Mouse (Mus musculus) brain, embryonic 14.5 days (tissue): ENCODE results near the gene Adamts5. TPM values are rescaled to one million over a fixed set of nuclear protein-coding genes. Genes with fewer than 3 reads are reported as not detected.

Source experiments
- DNase-seq: peaks from one replicate; pipeline ENCODE4 v3.0.0-alpha.2; 2011; ENCODE audit warnings: low read depth
- CTCF ChIP-seq: fragments of 200-500 bp; IDR thresholded peaks from 2 replicates; pipeline ENCODE4 v1.5.1; 2012; ENCODE audit warnings: inconsistent platforms, mild to moderate bottlenecking, moderate library complexity, borderline replicate concordance; ENCODE audit not compliant: insufficient read depth, insufficient read length; ENCODE audit errors: extremely low read depth
- POLR2A ChIP-seq: fragments of 200-500 bp; IDR thresholded peaks from 2 replicates; pipeline ENCODE4 v1.6.1; 2012; ENCODE audit warnings: mild to moderate bottlenecking, inconsistent platforms, borderline replicate concordance; ENCODE audit not compliant: poor library complexity, insufficient read depth, insufficient read length, severe bottlenecking; ENCODE audit errors: extremely low read depth
- polyA plus RNA-seq: library from polyadenylated mRNA; depleted of rRNA; stranded (reverse); fragments of >200 nt; gene quantifications from 2 replicates; pipeline ENCODE4 v1.2.3, GENCODE M21; 2012; rRNA removed

Gene Adamts5
- 0.93 and 2.0 TPM in 2 replicates for polyA plus RNA-seq

GRCm38 (mm10) chr16:85901581-85901910, at the start of gene Adamts5:
Adamts5 (minus strand) TSS chr16:85901828.
- no peak for TF ChIP-seq POLR2A
- no peak for TF ChIP-seq CTCF
- no peak for DNase-seq

- TF ChIP-seq CTCF: no peak
- TF ChIP-seq POLR2A: no peak
- DNase-seq: no peak
These were observed 48.7 kb upstream of the Adamts5 start for GRCm38 (mm10) chr16:85950356-85950755.

GRCm38 (mm10) chr16:85926004-85926403, 24.4 kb upstream of the Adamts5 start:
- no peak for DNase-seq
- TF ChIP-seq POLR2A: no peak
- TF ChIP-seq CTCF: no peak

- TF ChIP-seq POLR2A (no peak), CTCF (no peak)
- no peak for DNase-seq
These were observed 20.8 kb upstream of the Adamts5 start for GRCm38 (mm10) chr16:85922454-85922853.

- TF ChIP-seq POLR2A (no peak), CTCF (no peak)
- no peak for DNase-seq
These were observed 18.5 kb upstream of the Adamts5 start for GRCm38 (mm10) chr16:85920122-85920521.

GRCm38 (mm10) chr16:85900702-85901580, 687 bp downstream of the Adamts5 start:
- DNase-seq: peak; percentile 84
- TF ChIP-seq POLR2A: peak; percentile 27; the same call in 1 of the 2 replicates
- no peak for TF ChIP-seq CTCF

- TF ChIP-seq CTCF: no peak
- no peak for TF ChIP-seq POLR2A
- peak; percentile 68 for DNase-seq
These were observed 1.6 kb downstream of the Adamts5 start for GRCm38 (mm10) chr16:85899790-85900587.

GRCm38 (mm10) chr16:85899301-85899721, 2.3 kb downstream of the Adamts5 start:
- peak; percentile 67 for DNase-seq
- no peak for TF ChIP-seq POLR2A
- TF ChIP-seq CTCF: peak; percentile 31; the same call in 1 of the 2 replicates

GRCm38 (mm10) chr16:85898816-85899215, 2.8 kb downstream of the Adamts5 start:
- TF ChIP-seq CTCF: no peak
- no peak for TF ChIP-seq POLR2A
- DNase-seq: no peak

- DNase-seq: no peak
- no peak for TF ChIP-seq POLR2A
- TF ChIP-seq CTCF: no peak
These were observed 3.2 kb downstream of the Adamts5 start for GRCm38 (mm10) chr16:85898391-85898790.

GRCm38 (mm10) chr16:85897854-85898253, 3.8 kb downstream of the Adamts5 start:
- TF ChIP-seq POLR2A (no peak), CTCF (no peak)
- DNase-seq: no peak
